Mouse (Mus musculus): ENCODE measurements around the gene D630003M21Rik. TPM values are rescaled to one million over a fixed set of nuclear protein-coding genes. Genes with fewer than 3 reads are reported as not detected.

The D630003M21Rik gene
- total RNA-seq, 1 experiment, result 0.89 TPM

GRCm38 (mm10) chr2:158197971-158198370 lies 31.1 kb downstream of the D630003M21Rik start:
- Histone ChIP-seq H3K4me1 (ENCODE audit: control insufficient read depth in 2 of 2, insufficient read depth in 2 of 2, low read length in 2 of 2, poor library complexity in 1 of 2) (no peaks in the 10 kb centered on the region), H3K36me3 (ENCODE audit: control insufficient read depth, insufficient read depth, low read length, poor library complexity, severe bottlenecking) (no peaks in the 10 kb centered on the region), H3K27ac (ENCODE audit: insufficient read depth, low read depth, low read length, poor library complexity, severe bottlenecking) (no peak overlapping the region), H3K9ac (ENCODE audit: insufficient read depth, low read depth, low read length, poor library complexity, severe bottlenecking) (no peak overlapping the region), H3K4me3 (ENCODE audit: insufficient read depth in 1 of 2, low read depth in 1 of 2, low read length in 2 of 2, poor library complexity in 1 of 2, severe bottlenecking in 1 of 2) (no peak overlapping the region), H3K9me3 (ENCODE audit: control insufficient read depth, insufficient read depth, low read depth, low read length) (no peaks in the 10 kb centered on the region)
- DNase-seq (ENCODE audit: low read depth, low spot score), result no peak
- in situ Hi-C loops (cut with MboI; ENCODE audit: low sequenced_read_pairs in 2 of 2, unreplicated experiment in 2 of 2), result no loop called here
- TF ChIP-seq CHD2 (IDR thresholded peaks at IDR 0.05; ENCODE audit: low read depth, low read length), result no peak
- TF ChIP-seq MAFK (IDR thresholded peaks at IDR 0.05; ENCODE audit: insufficient read depth, low read depth, low read length), result no peak
- TF ChIP-seq ZNF384 (IDR thresholded peaks at IDR 0.05; ENCODE audit: low read depth, low read length), result no peak

GRCm38 (mm10) chr2:158194945-158195640 lies 33.9 kb downstream of the D630003M21Rik start:
- Histone ChIP-seq H3K4me1 (ENCODE audit: control insufficient read depth in 2 of 2, insufficient read depth in 2 of 2, low read length in 2 of 2, poor library complexity in 1 of 2) (no peaks in the 10 kb centered on the region), H3K9me3 (ENCODE audit: control insufficient read depth, insufficient read depth, low read depth, low read length) (no peaks in the 10 kb centered on the region), H3K36me3 (ENCODE audit: control insufficient read depth, insufficient read depth, low read length, poor library complexity, severe bottlenecking) (no peaks in the 10 kb centered on the region), H3K9ac (ENCODE audit: insufficient read depth, low read depth, low read length, poor library complexity, severe bottlenecking) (no peak overlapping the region), H3K4me3 (ENCODE audit: insufficient read depth in 1 of 2, low read depth in 1 of 2, low read length in 2 of 2, poor library complexity in 1 of 2, severe bottlenecking in 1 of 2) (no peak overlapping the region), H3K27ac (ENCODE audit: insufficient read depth, low read depth, low read length, poor library complexity, severe bottlenecking) (no peak overlapping the region)
- in situ Hi-C loops (cut with MboI; ENCODE audit: low sequenced_read_pairs in 2 of 2, unreplicated experiment in 2 of 2), result no loop called here
- TF ChIP-seq MAFK (IDR thresholded peaks at IDR 0.05; ENCODE audit: insufficient read depth, low read depth, low read length), result no peak
- no peak for TF ChIP-seq ZNF384 (IDR thresholded peaks at IDR 0.05; ENCODE audit: low read depth, low read length)
- no peak for TF ChIP-seq CHD2 (IDR thresholded peaks at IDR 0.05; ENCODE audit: low read depth, low read length)
- no peak for TF ChIP-seq HCFC1 (IDR thresholded peaks at IDR 0.05; ENCODE audit: borderline replicate concordance, insufficient read depth, low read length)
- no peak for TF ChIP-seq ZC3H11A (IDR thresholded peaks at IDR 0.05; ENCODE audit: borderline replicate concordance, low read depth, low read length)
- DNase-seq (ENCODE audit: low read depth, low spot score), result no peak

GRCm38 (mm10) chr2:158193611-158194336 lies 35.2 kb downstream of the D630003M21Rik start:
- Histone ChIP-seq H3K4me3 (ENCODE audit: insufficient read depth in 1 of 2, low read depth in 1 of 2, low read length in 2 of 2, poor library complexity in 1 of 2, severe bottlenecking in 1 of 2) (no peak overlapping the region), H3K36me3 (ENCODE audit: control insufficient read depth, insufficient read depth, low read length, poor library complexity, severe bottlenecking) (no peaks in the 10 kb centered on the region), H3K9ac (ENCODE audit: insufficient read depth, low read depth, low read length, poor library complexity, severe bottlenecking) (no peak overlapping the region), H3K4me1 (ENCODE audit: control insufficient read depth in 2 of 2, insufficient read depth in 2 of 2, low read length in 2 of 2, poor library complexity in 1 of 2) (no peaks in the 10 kb centered on the region), H3K27ac (ENCODE audit: insufficient read depth, low read depth, low read length, poor library complexity, severe bottlenecking) (no peak overlapping the region), H3K9me3 (ENCODE audit: control insufficient read depth, insufficient read depth, low read depth, low read length) (no peaks in the 10 kb centered on the region)
- in situ Hi-C loops (cut with MboI; ENCODE audit: low sequenced_read_pairs in 2 of 2, unreplicated experiment in 2 of 2), result no loop called here
- TF ChIP-seq MAFK (IDR thresholded peaks at IDR 0.05; ENCODE audit: insufficient read depth, low read depth, low read length) (no peak), ZNF384 (IDR thresholded peaks at IDR 0.05; ENCODE audit: low read depth, low read length) (no peak), ZC3H11A (IDR thresholded peaks at IDR 0.05; ENCODE audit: borderline replicate concordance, low read depth, low read length) (no peak), CHD2 (IDR thresholded peaks at IDR 0.05; ENCODE audit: low read depth, low read length) (no peak), HCFC1 (IDR thresholded peaks at IDR 0.05; ENCODE audit: borderline replicate concordance, insufficient read depth, low read length) (no peak)
- no peak for DNase-seq (ENCODE audit: low read depth, low spot score)

- Histone ChIP-seq H3K4me3 (ENCODE audit: insufficient read depth in 1 of 2, low read depth in 1 of 2, low read length in 2 of 2, poor library complexity in 1 of 2, severe bottlenecking in 1 of 2) (no peak overlapping the region), H3K27ac (ENCODE audit: insufficient read depth, low read depth, low read length, poor library complexity, severe bottlenecking) (no peak overlapping the region; the same call in 1 of the 2 replicates), H3K36me3 (ENCODE audit: control insufficient read depth, insufficient read depth, low read length, poor library complexity, severe bottlenecking) (no peaks in the 10 kb centered on the region), H3K9me3 (ENCODE audit: control insufficient read depth, insufficient read depth, low read depth, low read length) (no peaks in the 10 kb centered on the region), H3K4me1 (ENCODE audit: control insufficient read depth in 2 of 2, insufficient read depth in 2 of 2, low read length in 2 of 2, poor library complexity in 1 of 2) (no peaks in the 10 kb centered on the region), H3K9ac (ENCODE audit: insufficient read depth, low read depth, low read length, poor library complexity, severe bottlenecking) (no peak overlapping the region)
- TF ChIP-seq CHD2 (IDR thresholded peaks at IDR 0.05; ENCODE audit: low read depth, low read length) (no peak), ZNF384 (IDR thresholded peaks at IDR 0.05; ENCODE audit: low read depth, low read length) (no peak), HCFC1 (IDR thresholded peaks at IDR 0.05; ENCODE audit: borderline replicate concordance, insufficient read depth, low read length) (no peak), ZC3H11A (IDR thresholded peaks at IDR 0.05; ENCODE audit: borderline replicate concordance, low read depth, low read length) (no peak), MAFK (IDR thresholded peaks at IDR 0.05; ENCODE audit: insufficient read depth, low read depth, low read length) (no peak)
- in situ Hi-C loops (cut with MboI; ENCODE audit: low sequenced_read_pairs in 2 of 2, unreplicated experiment in 2 of 2), result no loop called here
- DNase-seq (ENCODE audit: low read depth, low spot score), result no peak
These were observed 37.9 kb downstream of the D630003M21Rik start for GRCm38 (mm10) chr2:158191098-158191497.
